Comparison of ENCODE assay signal across 1 mouse cellular context in the genomic region with DNA sequence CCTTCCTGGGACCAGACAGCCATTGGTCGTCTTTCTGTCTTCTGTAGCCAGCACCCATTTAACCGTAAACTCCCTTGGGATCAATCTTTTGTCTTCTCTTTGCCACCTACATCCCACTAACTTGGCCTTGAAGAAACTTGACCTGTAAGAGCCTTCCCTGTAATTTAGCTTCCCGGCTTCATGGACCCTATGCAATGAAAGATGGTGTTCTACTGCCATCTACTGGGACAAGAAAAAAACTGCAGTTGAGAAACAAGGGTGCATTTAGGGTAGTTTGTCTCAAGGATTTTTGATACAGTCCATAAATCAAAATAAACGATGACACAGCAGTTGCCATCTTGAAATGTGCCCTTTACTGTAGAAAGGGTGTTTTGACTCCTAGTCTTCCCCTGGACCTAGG.
TF ChIP-seq lines count a peak whose summit lies in the region.

No protein-coding gene starts in this region.

TF ChIP-seq in CH12.LX, 34 proteins besides CTCF, POLR2A, EP300 and RAD21 (continued from another document):
- no peak for TF ChIP-seq USF1 (IDR thresholded peaks at IDR 0.05; ENCODE audit: low read depth, low read length)
- no peak for TF ChIP-seq USF2 (conservative IDR thresholded peaks at IDR 0.05; ENCODE audit: low read depth, low read length)
- no peak for TF ChIP-seq ZNF384 (IDR thresholded peaks at IDR 0.05; ENCODE audit: low read depth, low read length)
- TF ChIP-seq CHD2 (IDR thresholded peaks at IDR 0.05; ENCODE audit: low read length), result no peak
- no peak for TF ChIP-seq IRF4 (IDR thresholded peaks at IDR 0.05; ENCODE audit: low read depth, low read length)
- 0 out of 2 replicates have a peak, but pooled peaks have one; percentile 30 for TF ChIP-seq RCOR1 (conservative IDR thresholded peaks at IDR 0.05; ENCODE audit: low read depth, low read length)
- TF ChIP-seq CHD1 (IDR thresholded peaks at IDR 0.05; ENCODE audit: low read depth, low read length), result no peak
- no peak for TF ChIP-seq PAX5 (IDR thresholded peaks at IDR 0.05; ENCODE audit: low read length)
- TF ChIP-seq NELFE (IDR thresholded peaks at IDR 0.05; ENCODE audit: low read depth, low read length), result 0 out of 2 replicates have a peak, but pooled peaks have one; percentile 33
- no peak for TF ChIP-seq NRF1 (IDR thresholded peaks at IDR 0.05; ENCODE audit: low read depth, low read length)
- TF ChIP-seq TBP (conservative IDR thresholded peaks at IDR 0.05; ENCODE audit: low read depth, low read length), result no peak
- TF ChIP-seq SMC3 (IDR thresholded peaks at IDR 0.05; ENCODE audit: low read depth, low read length), result peak; percentile 90
- TF ChIP-seq JUN (IDR thresholded peaks at IDR 0.05; ENCODE audit: insufficient read depth, low read depth, low read length), result no peak
